Mouse (Mus musculus) CH12.LX (cell line): ENCODE measurements around the gene Pllp. TPM values are rescaled to one million over a fixed set of nuclear protein-coding genes. Genes with fewer than 3 reads are reported as not detected.

Source experiments
- DNase-seq: peaks from one replicate; pipeline ENCODE4 v3.0.0-alpha.2; 2013; ENCODE audit errors: extremely low read depth
- H3K27ac ChIP-seq: 2 replicates; pipeline ENCODE4 v1.5.1; 2012; ENCODE audit warnings: low read depth, mild to moderate bottlenecking, control low read depth, moderate library complexity; ENCODE audit not compliant: insufficient read depth
- H3K27me3 ChIP-seq: replicated peaks from 2 replicates; pipeline ENCODE3; 2012; ENCODE audit warnings: inconsistent platforms
- H3K36me3 ChIP-seq, 2 experiments: replicated peaks in 1 of 2; 2 replicates each; pipeline versions ENCODE3 to v1.6.1; 2012; ENCODE audit warnings: inconsistent platforms in 1 of 2, low read length in 1 of 2, mild to moderate bottlenecking in 1 of 2, mixed read lengths in 1 of 2, moderate library complexity in 1 of 2; ENCODE audit not compliant: control insufficient read depth in 1 of 2, insufficient read depth in 1 of 2
- H3K4me1 ChIP-seq, 2 experiments: 2 replicates each; pipeline ENCODE4 v1.6.1; 2012; ENCODE audit warnings: inconsistent platforms in 1 of 2, moderate library complexity in 1 of 2; ENCODE audit not compliant: insufficient read depth in 2 of 2, control insufficient read depth in 1 of 2
- H3K4me2 ChIP-seq: 2 replicates; pipeline ENCODE4 v1.6.1; 2012; ENCODE audit warnings: low read depth, mild to moderate bottlenecking, control low read depth; ENCODE audit not compliant: poor library complexity, insufficient read depth, severe bottlenecking
- H3K4me3 ChIP-seq, 3 experiments: fragments of 150-350 bp in 1 of 3; sonication (generic) in 1 of 3; replicated peaks in 1 of 3; 2 replicates each; pipeline versions ENCODE3 to v1.5.1; 2011 to 2012; ENCODE audit warnings: low read depth in 2 of 3, low read length in 2 of 3, mild to moderate bottlenecking in 2 of 3, moderate library complexity in 2 of 3, control low read depth in 1 of 3, improper control_type of control experiment in 1 of 3, inconsistent platforms in 1 of 3, mixed read lengths in 1 of 3; ENCODE audit not compliant: poor library complexity in 1 of 3
- H3K79me2 ChIP-seq: replicated peaks from 2 replicates; pipeline ENCODE4 v1.6.1; 2012; ENCODE audit warnings: mild to moderate bottlenecking, moderate library complexity; ENCODE audit not compliant: control insufficient read depth, poor library complexity, insufficient read depth, severe bottlenecking; ENCODE audit errors: extremely low read depth
- H3K9ac ChIP-seq: 2 replicates; pipeline ENCODE4 v1.6.1; 2012; ENCODE audit warnings: low read depth, mild to moderate bottlenecking, control low read depth, moderate library complexity; ENCODE audit not compliant: insufficient read depth
- H3K9me3 ChIP-seq: replicated peaks from 2 replicates; pipeline ENCODE3; 2012; ENCODE audit warnings: low read length, inconsistent platforms, mixed read lengths
- ETS1 ChIP-seq: conservative IDR thresholded peaks from 2 replicates; pipeline ENCODE4 v1.6.1; 2012; ENCODE audit warnings: low read depth, mild to moderate bottlenecking, inconsistent platforms, low read length, improper control_type of control experiment, moderate library complexity
- JUN ChIP-seq: IDR thresholded peaks from 2 replicates; pipeline ENCODE4 v1.6.1; 2011; ENCODE audit warnings: low read depth, mild to moderate bottlenecking, low read length, improper control_type of control experiment, moderate library complexity; ENCODE audit not compliant: insufficient read depth
- MAFK ChIP-seq: IDR thresholded peaks from 2 replicates; pipeline ENCODE4 v1.6.1; 2011; ENCODE audit warnings: low read length, improper control_type of control experiment; ENCODE audit not compliant: insufficient replicate concordance
- MAX ChIP-seq: IDR thresholded peaks from 2 replicates; pipeline ENCODE4 v1.6.1; 2011; ENCODE audit warnings: low read length, improper control_type of control experiment
- MAZ ChIP-seq: IDR thresholded peaks from 2 replicates; pipeline ENCODE4 v1.6.1; 2012; ENCODE audit warnings: low read depth, mild to moderate bottlenecking, inconsistent platforms, low read length, improper control_type of control experiment, moderate library complexity
- MEF2A ChIP-seq: IDR thresholded peaks from 2 replicates; pipeline ENCODE4 v1.6.1; 2014; ENCODE audit warnings: low read depth, mild to moderate bottlenecking, inconsistent platforms, low read length, improper control_type of control experiment, borderline replicate concordance
- MXI1 ChIP-seq: IDR thresholded peaks from 2 replicates; pipeline ENCODE4 v1.6.1; 2011; ENCODE audit warnings: mild to moderate bottlenecking, low read depth, low read length, improper control_type of control experiment
- NELFE ChIP-seq: IDR thresholded peaks from 2 replicates; pipeline ENCODE4 v1.6.1; 2011; ENCODE audit warnings: low read depth, low read length, improper control_type of control experiment
- NRF1 ChIP-seq: IDR thresholded peaks from 2 replicates; pipeline ENCODE4 v1.6.1; 2014; ENCODE audit warnings: low read depth, mild to moderate bottlenecking, inconsistent platforms, low read length, improper control_type of control experiment, moderate library complexity
- POLR2A ChIP-seq: IDR thresholded peaks from 2 replicates; pipeline ENCODE4 v1.6.1; 2011; ENCODE audit warnings: low read depth, mild to moderate bottlenecking, improper control_type of control experiment, low read length
- TCF12 ChIP-seq: IDR thresholded peaks from 2 replicates; pipeline ENCODE4 v1.6.1; 2014; ENCODE audit warnings: low read depth, mild to moderate bottlenecking, inconsistent platforms, low read length, improper control_type of control experiment
- ZC3H11A ChIP-seq: IDR thresholded peaks from 2 replicates; pipeline ENCODE4 v1.6.1; 2012; ENCODE audit warnings: low read depth, mild to moderate bottlenecking, inconsistent platforms, low read length, improper control_type of control experiment
- ZKSCAN1 ChIP-seq: IDR thresholded peaks from 2 replicates; pipeline ENCODE4 v1.6.1; 2012; ENCODE audit warnings: low read depth, inconsistent platforms, low read length, improper control_type of control experiment, borderline replicate concordance
- dilution Hi-C: fragments of 300-500 bp; cut with MboI; formaldehyde crosslinking; loops from 2 replicates; pipeline ENCODE4 v1.14.3; 2020; ENCODE audit warnings: low sequenced_read_pairs; ENCODE audit not compliant: extremely low pct_unique_long_range_greater_than_20kb, extremely low pct_ligation_motif_present
- in situ Hi-C: fragments of 300-500 bp; cut with MboI; formaldehyde crosslinking; loops from 3 replicates; pipeline ENCODE4 v1.14.3; 2019; ENCODE audit warnings: low sequenced_read_pairs, low pct_ligation_motif_present, low pct_unique_long_range_greater_than_20kb, mixed read lengths
- polyA plus RNA-seq: library from polyadenylated mRNA; unstranded; fragments of >175 nt; gene quantifications from 2 replicates; pipeline ENCODE4 v1.2.1, GENCODE M21; 2012; ENCODE audit warnings: low read depth; ENCODE audit not compliant: insufficient read length
- total RNA-seq, 2 experiments: library from RNA; depleted of rRNA; stranded (reverse); fragments of 300-350 nt in 1 of 2; fragments of >200 nt in 1 of 2; gene quantifications; 2 replicates each; pipeline ENCODE4 v1.2.3; 2012 to 2014

Pllp gene
- total and polyA plus RNA-seq, 3 experiments: 5.3 to 29.5 (median 6.1) TPM

DNA sequence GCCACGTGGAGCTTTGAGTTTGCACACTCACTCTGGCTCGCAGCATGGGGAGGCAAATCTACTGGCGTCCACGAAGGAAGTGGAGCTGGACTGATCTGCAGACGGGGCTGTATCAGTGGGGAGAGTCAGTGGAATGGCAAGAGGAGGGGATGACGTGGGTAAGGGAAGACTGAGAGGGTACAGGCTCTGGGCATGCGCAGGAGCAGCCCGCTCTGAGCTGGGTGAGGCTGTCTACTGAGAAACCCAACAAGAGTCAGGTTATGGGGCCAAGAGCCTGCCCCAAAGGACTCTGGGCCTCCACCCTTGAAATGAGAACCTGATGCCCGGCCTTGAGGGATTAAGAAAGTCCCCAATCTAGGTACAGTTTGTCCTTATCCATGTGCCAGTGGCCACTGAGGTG is 48.9 kb upstream of the Pllp start:
- no peak for TF ChIP-seq MAFK
- TF ChIP-seq ZKSCAN1: no peak
- TF ChIP-seq MXI1: 0 out of 2 replicates have a peak, but pooled peaks have one; percentile 4
- peak; percentile 40; the same call in 1 of the 2 replicates for TF ChIP-seq POLR2A
- TF ChIP-seq JUN: no peak
- no peak for TF ChIP-seq MEF2A
- 0 out of 2 replicates have a peak, but pooled peaks have one; percentile 10 for TF ChIP-seq TCF12
- 0 out of 2 replicates have a peak, but pooled peaks have one; percentile 3 for TF ChIP-seq MAZ
- TF ChIP-seq ZC3H11A: no peak
- peak; percentile 98 for TF ChIP-seq NRF1
- 0 out of 2 replicates have a peak, but pooled peaks have one; percentile 11 for TF ChIP-seq MAX
- TF ChIP-seq NELFE: peak; percentile 41; the same call in 1 of the 2 replicates
- TF ChIP-seq, all 38 proteins: peak for 7
- Histone ChIP-seq H3K4me1 (peaks cover 24 to 64% of the 10 kb centered on the region in 2 experiments), H3K4me2 (peak overlapping the region; percentile 85), H3K27ac (peak overlapping the region; percentile 96), H3K4me3 (peak overlapping the region; percentile 63 to 82 (median 76)), H3K9me3 (peaks cover 3% of the 10 kb centered on the region), H3K9ac (peak overlapping the region; percentile 92), H3K27me3 (no peaks in the 10 kb centered on the region), H3K36me3 (peaks cover 35 to 43% of the 10 kb centered on the region in 2 experiments), H3K79me2 (peaks cover 25% of the 10 kb centered on the region)
- dilution Hi-C loops: no loop called here
- in situ Hi-C loops: loop anchor here (5.0 kb wide), 2 partner anchors 37 to 38 kb away; no protein-coding TSS in a partner anchor
- peak; percentile 80 for DNase-seq

DNA sequence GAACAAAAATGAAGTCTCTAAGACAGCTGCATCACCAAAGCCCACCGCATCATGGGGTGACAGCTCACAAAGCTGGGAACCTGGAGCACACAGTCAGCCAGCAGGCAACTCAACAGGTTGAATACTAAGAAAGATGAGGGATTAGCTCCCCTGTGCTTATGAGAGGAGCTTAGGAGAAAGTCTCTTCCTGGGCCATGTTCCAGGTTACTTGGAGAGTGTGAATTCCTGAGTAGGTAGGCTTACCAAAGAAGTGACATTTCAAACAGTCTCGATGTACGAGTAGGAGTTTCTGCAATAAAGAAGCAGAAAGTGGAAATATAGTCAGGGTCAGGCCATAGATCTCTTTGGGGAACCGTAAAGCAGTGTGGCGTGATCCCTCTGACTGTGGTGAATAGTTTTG is 48.4 kb upstream of the Pllp start:
- H3K27me3 ChIP-seq: no peaks in the 10 kb centered on the region
- dilution Hi-C loops: no loop called here

More for the DNA sequence above, 48.4 kb upstream of the Pllp start:
- TF ChIP-seq MAX (0 out of 2 replicates have a peak, but pooled peaks have one; percentile 7), ZKSCAN1 (peak; percentile 37; the same call in 1 of the 2 replicates), ETS1 (no peak)
- TF ChIP-seq, all 38 proteins: peak for 2
- H3K4me1 ChIP-seq: peaks cover 24 to 62% of the 10 kb centered on the region in 2 experiments
- peak overlapping the region; percentile 18 for H3K9ac ChIP-seq
- DNase-seq: no peak
- H3K36me3 ChIP-seq: peaks cover 30 to 38% of the 10 kb centered on the region in 2 experiments
- in situ Hi-C loops: loop anchor here (5.0 kb wide), 2 partner anchors 37 to 38 kb away; no protein-coding TSS in a partner anchor
- H3K9me3 ChIP-seq: peaks cover 3% of the 10 kb centered on the region
- H3K4me3 ChIP-seq: peak overlapping the region in 1 of 3 experiments; percentile 63
- peak overlapping the region; percentile 37; the same call in 1 of the 2 replicates for H3K4me2 ChIP-seq
- H3K79me2 ChIP-seq: peaks cover 25% of the 10 kb centered on the region
- peak overlapping the region; percentile 96 for H3K27ac ChIP-seq
